Mouse (Mus musculus) intestine, embryonic 14.5 days (tissue): ENCODE data around the gene Cdh8. TPM values are rescaled to one million over a fixed set of nuclear protein-coding genes. Genes with fewer than 3 reads are reported as not detected.

Source experiments
- ATAC-seq: fragments of 200-750 bp; cut with Nextera tagmentation; replicated peaks from 2 replicates; pipeline ENCODE4 v1.8.0; 2017; ENCODE audit warnings: low read depth, moderate number of reproducible peaks, moderate TSS enrichment, moderate library complexity; ENCODE audit not compliant: low FRiP score, low TSS enrichment
- DNase-seq: peaks from one replicate; pipeline ENCODE4 v3.0.0-alpha.2; 2018; ENCODE audit warnings: low spot score
- H3K27ac ChIP-seq: fragments of 300-500 bp; sonication (generic); 2 replicates; pipeline ENCODE4 v1.5.1; 2014; ENCODE audit warnings: low read depth, mild to moderate bottlenecking, control low read depth
- H3K27me3 ChIP-seq: fragments of 300-500 bp; sonication (generic); replicated peaks from 2 replicates; pipeline ENCODE4 v1.6.1; 2014; ENCODE audit warnings: low read length, control low read depth; ENCODE audit not compliant: control insufficient read depth, insufficient read depth
- H3K36me3 ChIP-seq: fragments of 300-500 bp; sonication (generic); 2 replicates; pipeline ENCODE4 v1.6.1; 2014; ENCODE audit warnings: low read length, control low read depth; ENCODE audit not compliant: control insufficient read depth, insufficient read depth
- H3K4me1 ChIP-seq: fragments of 300-500 bp; sonication (generic); replicated peaks from 2 replicates; pipeline ENCODE4 v1.6.1; 2014; ENCODE audit warnings: low read length, control low read depth, mixed read lengths; ENCODE audit not compliant: control insufficient read depth, insufficient read depth
- H3K4me2 ChIP-seq: fragments of 300-500 bp; sonication (generic); 2 replicates; pipeline ENCODE4 v1.6.1; 2014; ENCODE audit warnings: low read length
- H3K4me3 ChIP-seq: fragments of 300-500 bp; sonication (generic); 2 replicates; pipeline ENCODE4 v1.5.1; 2014; ENCODE audit warnings: low read depth, low read length, control low read depth, mixed read lengths
- H3K9ac ChIP-seq: fragments of 300-500 bp; sonication (generic); 2 replicates; pipeline ENCODE4 v1.6.1; 2014; ENCODE audit warnings: mild to moderate bottlenecking, low read length
- H3K9me3 ChIP-seq: fragments of 300-500 bp; sonication (generic); 2 replicates; pipeline ENCODE4 v1.6.1; 2016; ENCODE audit warnings: low read length, control low read depth; ENCODE audit not compliant: control insufficient read depth
- WGBS: fragments of 180-500 bp; shearing (Covaris S2); extraction: QIAGEN DNeasy Blood & Tissue Kit; methylation state at CpG from one replicate; pipeline ENCODE4 v1.1.7; 2014; 5-methylcytosine and 5-hydroxymethylcytosine counted together
- polyA plus RNA-seq: library from polyadenylated mRNA; unstranded; fragments of >200 nt; fragmentation: Nextera tagmentation; extraction: Ambion mirVana; gene quantifications from 2 replicates; pipeline ENCODE4 v1.2.1, GENCODE M21; 2014

Gene Cdh8
- polyA plus RNA-seq, 1 experiment from 2014 or later, result 1.1 TPM

DNA sequence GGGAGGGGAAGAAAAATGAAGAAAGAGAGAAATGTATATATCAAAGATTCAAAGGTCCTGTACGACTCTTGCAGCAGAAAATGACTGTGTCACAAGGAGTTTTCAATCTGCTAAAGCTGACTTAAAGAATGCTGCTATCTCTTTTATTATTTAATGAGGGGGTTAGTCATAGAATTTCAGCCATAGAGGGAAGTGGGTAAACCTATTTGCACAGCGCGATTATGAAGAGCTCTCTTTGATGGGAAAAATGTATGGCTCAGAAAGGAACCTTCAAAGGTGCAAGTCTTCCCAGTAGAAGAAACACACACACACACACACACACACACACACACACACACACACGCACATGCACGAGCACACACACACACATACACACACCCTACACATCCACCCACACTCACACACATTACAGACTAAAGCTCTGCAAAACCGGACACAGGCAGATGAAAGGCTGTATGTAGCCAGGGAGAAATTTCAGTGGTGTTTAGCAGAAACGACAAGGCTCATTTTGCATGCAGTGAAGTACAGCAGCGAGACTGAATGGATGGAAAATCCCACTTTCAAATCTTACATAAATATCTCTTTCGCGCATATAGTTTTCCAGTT is 2.3 kb downstream of the Cdh8 start:
- Histone ChIP-seq H3K27ac (no peak overlapping the region), H3K9me3 (no peaks in the 10 kb centered on the region), H3K36me3 (no peaks in the 10 kb centered on the region), H3K9ac (no peak overlapping the region), H3K4me2 (peak overlapping the region; percentile 74; the same call in 1 of the 2 replicates), H3K4me3 (no peak overlapping the region), H3K27me3 (peaks cover 57% of the 10 kb centered on the region), H3K4me1 (0 out of 2 replicates have a peak, but pooled peaks cover 3% of the 10 kb centered on the region)
- WGBS, result 28% methylated on average over 10 of the region's 10 CpGs
- ATAC-seq (peak; percentile 65), DNase-seq (no peak)

DNA sequence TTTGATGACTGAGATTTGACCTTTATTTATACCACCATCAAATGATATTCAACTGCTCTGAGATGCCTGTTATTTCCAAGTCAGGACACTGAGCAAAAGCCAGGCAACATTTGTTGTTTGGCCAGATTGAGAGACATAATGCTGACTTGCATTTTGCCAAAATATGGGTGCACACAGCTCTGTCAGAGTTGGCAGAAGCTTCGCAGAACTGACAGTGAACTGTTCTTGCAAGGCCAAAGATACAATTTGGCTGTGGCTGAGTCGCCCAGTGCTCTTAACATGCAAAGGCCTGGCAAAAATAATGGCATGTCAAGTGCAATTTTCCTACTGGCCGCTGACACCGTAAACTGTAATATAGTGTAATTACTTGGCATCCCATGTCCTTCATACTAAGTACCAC is 22.4 kb downstream of the Cdh8 start:
- Histone ChIP-seq H3K36me3 (no peaks in the 10 kb centered on the region), H3K4me1 (no peaks in the 10 kb centered on the region), H3K27me3 (no peaks in the 10 kb centered on the region), H3K9me3 (no peaks in the 10 kb centered on the region), H3K27ac (no peak overlapping the region), H3K4me2 (no peak overlapping the region), H3K9ac (no peak overlapping the region), H3K4me3 (no peak overlapping the region)
- DNase-seq (no peak), ATAC-seq (no peak)
- WGBS, result 74% methylated on average over 4 of the region's 4 CpGs

DNA sequence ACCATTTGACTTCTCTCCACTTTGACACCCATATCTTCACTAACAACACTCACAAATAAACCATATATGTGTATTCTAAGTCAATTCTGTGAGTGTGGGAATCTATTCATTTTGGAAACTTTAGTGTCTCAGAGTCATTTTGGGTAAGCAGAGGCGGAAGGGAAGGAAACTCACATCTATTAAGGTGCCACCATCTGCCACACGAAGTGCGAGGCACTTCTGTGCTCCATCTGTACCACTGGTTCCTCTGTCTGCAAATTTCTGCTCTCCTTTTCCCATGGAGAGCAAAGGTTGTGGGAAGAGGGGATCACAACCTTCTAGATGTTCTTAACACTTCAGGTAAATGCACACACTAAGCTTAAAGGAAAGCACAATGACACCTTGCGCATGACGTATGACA is 46.2 kb downstream of the Cdh8 start:
- H3K36me3 ChIP-seq, result no peaks in the 10 kb centered on the region
- H3K27ac ChIP-seq, result no peak overlapping the region
- H3K9ac ChIP-seq, result no peak overlapping the region
- no peak overlapping the region for H3K4me2 ChIP-seq
- 90% methylated on average over 5 of the region's 5 CpGs for WGBS
- H3K27me3 ChIP-seq, result no peaks in the 10 kb centered on the region
- DNase-seq (no peak), ATAC-seq (no peak)
- no peaks in the 10 kb centered on the region for H3K4me1 ChIP-seq
- no peaks in the 10 kb centered on the region for H3K9me3 ChIP-seq
- H3K4me3 ChIP-seq, result no peak overlapping the region

DNA sequence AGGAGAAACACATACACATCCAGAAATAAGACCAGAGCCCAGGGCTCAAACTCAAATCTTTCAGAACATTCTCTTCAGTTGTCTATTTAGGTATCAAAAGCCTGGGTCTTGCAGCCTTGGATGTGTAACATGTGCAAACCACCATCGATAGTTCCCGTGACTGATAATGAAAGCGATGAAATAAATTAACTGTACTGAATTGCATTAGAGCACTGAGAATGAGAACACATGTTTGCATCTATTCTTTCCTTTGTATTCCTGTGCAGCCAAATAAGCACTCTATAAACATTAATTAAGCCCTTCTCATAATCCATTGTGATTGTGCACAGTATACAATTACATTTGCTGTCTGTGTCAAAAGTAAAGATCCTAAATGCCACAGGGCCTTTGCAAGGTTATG is 47.1 kb downstream of the Cdh8 start:
- H3K9me3 ChIP-seq, result no peaks in the 10 kb centered on the region
- H3K9ac ChIP-seq, result no peak overlapping the region
- H3K4me1 ChIP-seq, result no peaks in the 10 kb centered on the region
- H3K36me3 ChIP-seq, result no peaks in the 10 kb centered on the region
- ATAC-seq, result no peak
- no peak overlapping the region for H3K27ac ChIP-seq
- no peak for DNase-seq
- H3K4me3 ChIP-seq, result no peak overlapping the region
- no peak overlapping the region for H3K4me2 ChIP-seq
- WGBS, result 88% methylated on average over 3 of the region's 3 CpGs
- H3K27me3 ChIP-seq, result no peaks in the 10 kb centered on the region

DNA sequence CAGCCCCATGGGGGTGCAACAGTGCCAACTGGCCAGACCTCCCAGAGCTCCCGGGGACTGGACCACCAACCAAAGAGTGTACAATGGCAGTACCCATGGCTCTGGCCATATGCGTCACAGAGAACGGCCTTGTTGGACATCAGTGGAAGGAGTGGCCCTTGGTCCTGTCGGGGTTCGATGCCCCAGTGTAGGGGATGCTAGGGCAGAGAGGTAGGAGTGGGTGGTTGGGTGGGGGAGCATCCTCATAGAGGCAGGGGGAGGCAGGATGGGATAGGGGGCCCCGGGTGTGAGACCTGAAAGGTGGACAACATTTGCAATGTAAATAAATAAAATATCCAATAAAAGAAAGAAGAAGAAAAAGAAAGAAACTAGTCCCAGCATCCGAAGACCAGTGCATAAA is 47.8 kb downstream of the Cdh8 start:
- Histone ChIP-seq H3K9ac (no peak overlapping the region), H3K9me3 (no peaks in the 10 kb centered on the region), H3K27ac (no peak overlapping the region), H3K36me3 (no peaks in the 10 kb centered on the region), H3K4me1 (no peaks in the 10 kb centered on the region), H3K4me3 (no peak overlapping the region), H3K27me3 (no peaks in the 10 kb centered on the region), H3K4me2 (no peak overlapping the region)
- no peak for DNase-seq
- WGBS, result 93% methylated on average over 7 of the region's 7 CpGs
- ATAC-seq, result no peak

DNA sequence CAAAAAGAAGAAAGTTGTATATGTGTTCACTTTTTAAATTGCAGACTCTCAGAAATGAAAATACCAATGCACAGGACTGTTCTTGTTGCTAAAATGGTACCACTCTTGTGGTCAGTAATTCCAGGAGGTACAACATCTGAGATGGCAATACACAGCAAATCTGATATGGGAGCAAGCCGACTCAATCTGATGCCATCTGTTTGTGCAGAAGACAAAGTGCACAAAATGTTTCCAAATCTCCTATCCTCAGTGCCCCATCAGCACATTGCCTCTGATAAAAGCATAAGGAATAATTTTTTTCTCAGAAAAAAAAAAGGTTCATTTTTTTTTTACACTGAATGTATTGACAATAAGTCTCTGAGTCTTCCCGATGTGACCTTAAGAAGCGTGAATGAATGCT is 62.3 kb downstream of the Cdh8 start:
- Histone ChIP-seq H3K9me3 (no peaks in the 10 kb centered on the region), H3K36me3 (no peaks in the 10 kb centered on the region), H3K4me1 (no peaks in the 10 kb centered on the region), H3K27me3 (no peaks in the 10 kb centered on the region), H3K9ac (no peak overlapping the region), H3K4me2 (no peak overlapping the region), H3K4me3 (no peak overlapping the region), H3K27ac (no peak overlapping the region)
- ATAC-seq (no peak), DNase-seq (no peak)
- WGBS, result 87% methylated on average over 3 of the region's 3 CpGs

DNA sequence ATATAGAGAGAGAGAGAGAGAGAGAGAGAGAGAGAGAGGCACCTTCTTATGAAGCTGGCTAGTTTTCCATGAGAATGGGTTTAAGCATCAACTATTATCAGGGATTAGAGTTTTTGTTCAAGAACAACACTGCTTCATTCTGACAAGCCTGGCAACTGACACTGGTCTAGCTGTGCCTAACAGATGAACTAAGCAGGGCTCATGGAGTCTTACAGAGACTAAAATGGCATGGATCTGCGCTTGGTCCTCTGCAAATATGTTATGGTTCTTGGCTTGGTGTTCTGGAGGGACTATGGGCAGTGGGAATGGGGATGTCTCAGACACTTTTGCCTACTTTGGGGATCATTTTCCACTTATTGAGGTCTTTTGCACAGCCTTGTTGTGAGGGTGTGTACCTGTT is 63.0 kb downstream of the Cdh8 start:
- Histone ChIP-seq H3K27me3 (no peaks in the 10 kb centered on the region), H3K4me2 (no peak overlapping the region), H3K4me1 (no peaks in the 10 kb centered on the region), H3K36me3 (no peaks in the 10 kb centered on the region), H3K27ac (no peak overlapping the region), H3K4me3 (no peak overlapping the region), H3K9ac (no peak overlapping the region), H3K9me3 (no peaks in the 10 kb centered on the region)
- WGBS, result 73% methylated on average over 1 of the region's 1 CpGs
- DNase-seq, result no peak
- no peak for ATAC-seq

DNA sequence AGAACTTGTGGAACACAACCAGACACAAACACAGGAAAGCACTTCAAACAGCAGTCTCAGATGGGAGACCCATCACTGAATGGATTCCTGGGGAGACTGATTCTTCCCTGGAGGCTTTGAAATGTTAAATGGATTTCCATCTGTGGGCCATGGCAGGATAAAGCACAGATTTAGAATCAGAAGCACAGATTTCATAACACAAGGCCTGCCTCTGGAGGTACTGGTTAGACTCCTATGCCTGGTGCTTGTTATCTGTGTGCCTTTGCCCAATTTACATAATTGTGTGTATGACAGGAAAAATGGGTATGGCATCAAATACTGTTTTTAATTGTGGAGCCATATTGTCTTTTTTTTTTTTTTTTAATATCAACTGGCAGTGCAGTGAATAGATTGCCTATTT is 66.8 kb downstream of the Cdh8 start:
- Histone ChIP-seq H3K27me3 (no peaks in the 10 kb centered on the region), H3K4me1 (no peaks in the 10 kb centered on the region), H3K9me3 (no peaks in the 10 kb centered on the region), H3K36me3 (no peaks in the 10 kb centered on the region), H3K27ac (no peak overlapping the region), H3K4me2 (no peak overlapping the region), H3K4me3 (no peak overlapping the region), H3K9ac (no peak overlapping the region)
- DNase-seq (no peak), ATAC-seq (no peak)

DNA sequence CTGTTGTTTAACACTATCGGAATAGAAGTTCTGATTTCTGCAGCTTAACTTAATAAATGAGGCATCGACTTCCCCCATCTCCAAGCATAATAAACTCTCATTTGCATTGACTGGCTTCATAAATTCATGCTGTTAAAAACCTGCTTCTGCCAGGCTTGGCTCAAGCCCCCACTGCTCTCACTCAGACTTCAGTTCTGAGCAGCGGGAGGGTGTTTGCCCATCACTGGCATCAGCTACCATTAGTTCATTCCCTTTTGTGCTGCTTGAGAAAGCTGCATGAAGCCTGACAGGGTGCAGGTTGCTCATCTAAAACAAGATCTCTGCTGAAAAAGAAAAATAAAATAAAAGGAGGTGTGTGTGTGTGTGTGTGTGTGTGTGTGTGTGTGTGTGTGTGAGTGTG is 67.7 kb downstream of the Cdh8 start:
- DNase-seq, result no peak
- no peaks in the 10 kb centered on the region for H3K27me3 ChIP-seq
- 76% methylated on average over 3 of the region's 3 CpGs for WGBS
- no peaks in the 10 kb centered on the region for H3K36me3 ChIP-seq
- no peak overlapping the region for H3K4me3 ChIP-seq
- no peak overlapping the region for H3K9ac ChIP-seq
- no peak overlapping the region for H3K27ac ChIP-seq
- no peak for ATAC-seq
- no peaks in the 10 kb centered on the region for H3K4me1 ChIP-seq
- H3K9me3 ChIP-seq, result no peaks in the 10 kb centered on the region
- H3K4me2 ChIP-seq, result no peak overlapping the region
